Mouse (Mus musculus) heart, adult 2 months (tissue): ENCODE measurements around the gene Gm49486.
A peak's percentile ranks its signal among the peaks of the same experiment; 100 is the strongest.

Experiments used
- CTCF ChIP-seq: fragments of 200-600 bp; IDR thresholded peaks from 2 replicates; pipeline ENCODE4 v1.8.1; 2022; ENCODE audit warnings: antibody characterized with exemption, mild to moderate bottlenecking, moderate library complexity
- EP300 ChIP-seq: fragments of 200-500 bp; IDR thresholded peaks from 2 replicates; pipeline ENCODE4 v1.6.1; 2011; ENCODE audit warnings: low read depth, low read length, control low read depth; ENCODE audit not compliant: insufficient read depth
- POLR2A ChIP-seq: fragments of 200-500 bp; IDR thresholded peaks from 2 replicates; pipeline ENCODE4 v1.6.1; 2011; ENCODE audit warnings: mild to moderate bottlenecking, low read depth, low read length, control low read depth; ENCODE audit not compliant: insufficient read depth

DNA sequence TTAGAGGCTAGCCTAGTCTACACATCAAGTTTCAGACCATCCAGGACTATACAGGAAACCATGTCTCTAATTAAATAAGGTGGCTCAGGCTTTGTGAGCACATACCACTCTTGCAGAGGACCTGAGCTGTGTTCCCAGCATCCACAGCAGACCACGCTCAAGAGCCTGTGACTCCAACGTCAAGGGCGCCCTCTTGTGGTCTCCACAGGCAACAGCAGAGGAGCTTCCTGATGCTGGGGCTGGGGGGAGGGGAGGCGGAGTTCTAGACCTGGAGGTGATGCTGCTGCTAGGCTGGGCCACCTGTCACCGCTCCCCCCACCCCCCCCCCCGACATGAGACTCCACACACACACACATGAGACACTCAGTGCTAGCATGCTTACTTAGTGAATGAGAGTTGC, 51.0 kb downstream of the Gm49486 start:
- TF ChIP-seq CTCF (peak; percentile 67), EP300 (no peak), POLR2A (no peak)
